Mouse (Mus musculus) brain, embryonic 14.5 days (tissue): Measurements from ENCODE around the gene Cacna2d1.

Experiments
- CTCF ChIP-seq: fragments of 200-500 bp; IDR thresholded peaks from 2 replicates; pipeline ENCODE4 v1.5.1; 2012; ENCODE audit warnings: inconsistent platforms, mild to moderate bottlenecking, moderate library complexity, borderline replicate concordance; ENCODE audit not compliant: insufficient read depth, insufficient read length; ENCODE audit errors: extremely low read depth
- POLR2A ChIP-seq: fragments of 200-500 bp; IDR thresholded peaks from 2 replicates; pipeline ENCODE4 v1.6.1; 2012; ENCODE audit warnings: mild to moderate bottlenecking, inconsistent platforms, borderline replicate concordance; ENCODE audit not compliant: poor library complexity, insufficient read depth, insufficient read length, severe bottlenecking; ENCODE audit errors: extremely low read depth

- TF ChIP-seq POLR2A (no peak), CTCF (no peak)
Observed at GRCm38 (mm10) chr5:16163270-16163669, 228.8 kb downstream of the Cacna2d1 start.
